Mouse (Mus musculus): Measurements from ENCODE around the gene Gys1. TPM values are rescaled to one million over a fixed set of nuclear protein-coding genes. Genes with fewer than 3 reads are reported as not detected.
"Not testable (repeated sequence)": the region's sequence is repeated elsewhere in the genome, so short reads cannot be mapped to it uniquely, and the experiment has no call there.

Gys1 gene
- polyA plus RNA-seq, 1 experiment from 2014 or later: 136 TPM

DNA sequence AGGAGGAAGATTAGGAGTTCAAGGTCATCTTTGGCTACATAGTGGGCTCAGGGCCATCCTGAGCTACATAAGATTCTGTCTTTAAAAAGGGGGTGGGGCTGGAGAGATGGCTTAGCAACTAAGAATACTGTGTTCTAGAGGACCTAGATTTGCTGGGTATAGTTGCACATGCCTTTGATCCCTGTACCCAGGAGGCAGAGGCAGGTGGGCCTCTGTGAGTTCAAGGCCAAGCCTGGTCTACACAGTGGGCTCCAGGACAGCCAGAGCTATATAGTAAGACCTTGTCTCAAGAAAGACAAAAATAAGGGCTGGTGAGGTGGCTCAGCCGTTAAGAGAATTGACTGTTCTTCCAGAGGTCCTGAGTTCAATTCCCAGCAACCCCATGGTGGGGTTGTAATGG is 15.3 kb downstream of the Gys1 start:
- Histone ChIP-seq H3K27me3 (ENCODE audit: control insufficient read depth, insufficient read depth, low read length) (no peaks in the 10 kb centered on the region), H3K4me3 (ENCODE audit: low read length) (no peak overlapping the region), H3K4me2 (ENCODE audit: low read depth, low read length) (no peak overlapping the region), H3K9me3 (replicated peaks; ENCODE audit: control insufficient read depth, low read length) (no peaks in the 10 kb centered on the region), H3K9ac (ENCODE audit: low read length) (no peak overlapping the region), H3K4me1 (ENCODE audit: control insufficient read depth, insufficient read depth, low read length) (peaks cover 6% of the 10 kb centered on the region), H3K27ac (ENCODE audit: low read length) (no peak overlapping the region), H3K36me3 (ENCODE audit: control insufficient read depth, insufficient read depth) (peaks cover 36% of the 10 kb centered on the region)
- no peak for ATAC-seq (replicated peaks; ENCODE audit: extremely low read depth, insufficient read depth, low FRiP score)
- 88% methylated on average over 1 of the region's 1 CpGs for WGBS

DNA sequence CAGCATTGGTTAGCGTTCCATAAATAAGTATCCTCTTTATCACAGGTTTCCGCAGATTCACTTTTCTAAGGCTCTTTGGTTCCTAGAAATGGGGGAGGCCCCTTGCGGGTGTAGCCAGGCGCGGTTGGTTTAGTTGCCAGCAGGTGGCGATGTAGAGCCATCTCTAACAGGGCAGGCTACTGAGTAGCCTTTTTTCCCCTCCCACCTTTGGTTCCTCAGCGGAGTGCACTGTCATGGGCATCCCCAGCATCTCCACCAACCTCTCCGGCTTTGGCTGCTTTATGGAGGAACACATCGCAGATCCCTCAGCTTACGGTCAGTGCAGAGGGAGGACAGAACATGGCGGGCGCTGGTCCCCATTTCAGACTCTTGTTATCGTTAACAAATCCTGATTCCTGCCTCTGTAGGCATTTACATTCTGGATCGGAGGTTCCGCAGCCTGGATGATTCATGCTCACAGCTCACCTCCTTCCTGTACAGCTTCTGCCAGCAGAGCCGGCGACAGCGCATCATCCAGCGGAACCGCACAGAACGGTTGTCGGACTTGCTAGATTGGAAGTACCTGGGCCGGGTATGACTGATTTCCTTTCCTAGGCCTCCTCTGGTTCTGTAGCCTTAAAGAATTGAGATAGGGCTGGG is 16.8 kb downstream of the Gys1 start:
- Histone ChIP-seq H3K4me2 (ENCODE audit: low read depth, low read length) (no peak overlapping the region), H3K4me1 (ENCODE audit: control insufficient read depth, insufficient read depth, low read length) (peaks cover 10% of the 10 kb centered on the region), H3K9me3 (replicated peaks; ENCODE audit: control insufficient read depth, low read length) (no peaks in the 10 kb centered on the region), H3K9ac (ENCODE audit: low read length) (no peak overlapping the region), H3K36me3 (ENCODE audit: control insufficient read depth, insufficient read depth) (peaks cover 40% of the 10 kb centered on the region), H3K27me3 (ENCODE audit: control insufficient read depth, insufficient read depth, low read length) (no peaks in the 10 kb centered on the region), H3K4me3 (ENCODE audit: low read length) (no peak overlapping the region), H3K27ac (ENCODE audit: low read length) (no peak overlapping the region)
- ATAC-seq (replicated peaks; ENCODE audit: extremely low read depth, insufficient read depth, low FRiP score): peak; percentile 63; the same call in 1 of the 2 replicates
- 54% methylated on average over 23 of the region's 23 CpGs for WGBS

DNA sequence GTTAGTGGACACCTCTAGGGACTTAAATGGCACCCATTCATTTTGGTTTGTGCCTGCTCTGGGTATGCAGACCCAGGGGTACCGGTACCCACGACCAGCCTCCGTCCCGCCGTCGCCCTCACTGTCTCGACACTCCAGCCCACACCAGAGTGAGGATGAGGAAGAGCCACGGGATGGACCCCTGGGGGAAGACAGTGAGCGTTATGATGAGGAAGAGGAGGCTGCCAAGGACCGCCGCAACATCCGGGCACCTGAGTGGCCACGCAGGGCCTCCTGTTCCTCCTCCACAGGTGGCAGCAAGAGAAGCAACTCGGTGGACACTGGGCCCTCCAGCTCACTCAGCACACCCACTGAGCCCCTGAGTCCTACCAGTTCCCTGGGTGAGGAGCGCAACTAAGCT is 20.3 kb downstream of the Gys1 start:
- Histone ChIP-seq H3K27ac (ENCODE audit: low read length) (no peak overlapping the region), H3K4me1 (ENCODE audit: control insufficient read depth, insufficient read depth, low read length) (peaks cover 23% of the 10 kb centered on the region), H3K4me2 (ENCODE audit: low read depth, low read length) (no peak overlapping the region), H3K36me3 (ENCODE audit: control insufficient read depth, insufficient read depth) (peaks cover 41% of the 10 kb centered on the region), H3K4me3 (ENCODE audit: low read length) (no peak overlapping the region), H3K9ac (ENCODE audit: low read length) (no peak overlapping the region), H3K27me3 (ENCODE audit: control insufficient read depth, insufficient read depth, low read length) (no peaks in the 10 kb centered on the region), H3K9me3 (replicated peaks; ENCODE audit: control insufficient read depth, low read length) (no peaks in the 10 kb centered on the region)
- ATAC-seq (replicated peaks; ENCODE audit: extremely low read depth, insufficient read depth, low FRiP score): no peak
- 87% methylated on average over 15 of the region's 15 CpGs for WGBS

DNA sequence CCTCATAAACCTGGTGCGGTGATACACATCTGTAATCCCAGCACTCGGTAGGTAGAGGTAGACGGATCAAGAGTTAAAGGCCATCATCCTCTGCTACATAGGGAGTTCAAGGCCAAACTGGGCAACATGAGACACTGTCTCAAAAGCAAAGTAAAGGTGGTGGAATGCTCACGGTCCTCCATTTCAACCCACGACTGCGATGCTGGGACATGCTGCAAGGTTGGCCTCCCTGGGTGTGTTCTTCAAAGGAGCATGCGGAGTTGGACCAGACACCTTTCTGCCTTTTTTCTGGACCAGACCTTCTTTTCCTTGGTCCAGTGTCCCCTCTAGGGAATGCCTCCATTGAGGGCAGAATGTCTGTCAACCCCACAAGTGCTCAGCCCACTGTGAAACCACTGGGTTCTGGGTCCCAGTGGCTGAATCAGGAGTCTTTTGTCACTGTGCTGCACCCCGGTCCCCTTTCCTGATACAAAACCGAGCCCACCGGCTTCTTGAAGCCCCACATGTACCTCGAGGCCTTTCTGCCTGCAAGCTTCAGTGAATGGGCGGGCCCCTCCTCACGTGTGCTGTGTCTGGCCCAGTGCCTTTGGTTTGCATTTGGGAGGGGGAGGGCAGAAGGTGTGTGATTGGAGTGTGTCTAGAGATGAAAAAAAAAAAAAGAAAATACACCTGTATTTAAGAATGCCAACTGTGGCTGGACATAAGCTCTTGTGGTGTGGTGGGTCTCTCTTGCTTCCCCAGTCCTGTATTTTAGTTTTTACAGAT is 21.5 kb downstream of the Gys1 start:
- H3K9ac ChIP-seq (ENCODE audit: low read length): no peak overlapping the region
- H3K36me3 ChIP-seq (ENCODE audit: control insufficient read depth, insufficient read depth): peaks cover 41% of the 10 kb centered on the region
- H3K27ac ChIP-seq (ENCODE audit: low read length): peak overlapping the region; percentile 68
- no peak for ATAC-seq (replicated peaks; ENCODE audit: extremely low read depth, insufficient read depth, low FRiP score)
- peaks cover 34% of the 10 kb centered on the region for H3K4me1 ChIP-seq (ENCODE audit: control insufficient read depth, insufficient read depth, low read length)
- H3K27me3 ChIP-seq (ENCODE audit: control insufficient read depth, insufficient read depth, low read length): no peaks in the 10 kb centered on the region
- WGBS: 67% methylated on average over 13 of the region's 13 CpGs
- no peak overlapping the region for H3K4me3 ChIP-seq (ENCODE audit: low read length)
- H3K4me2 ChIP-seq (ENCODE audit: low read depth, low read length): no peak overlapping the region
- no peaks in the 10 kb centered on the region for H3K9me3 ChIP-seq (replicated peaks; ENCODE audit: control insufficient read depth, low read length)

DNA sequence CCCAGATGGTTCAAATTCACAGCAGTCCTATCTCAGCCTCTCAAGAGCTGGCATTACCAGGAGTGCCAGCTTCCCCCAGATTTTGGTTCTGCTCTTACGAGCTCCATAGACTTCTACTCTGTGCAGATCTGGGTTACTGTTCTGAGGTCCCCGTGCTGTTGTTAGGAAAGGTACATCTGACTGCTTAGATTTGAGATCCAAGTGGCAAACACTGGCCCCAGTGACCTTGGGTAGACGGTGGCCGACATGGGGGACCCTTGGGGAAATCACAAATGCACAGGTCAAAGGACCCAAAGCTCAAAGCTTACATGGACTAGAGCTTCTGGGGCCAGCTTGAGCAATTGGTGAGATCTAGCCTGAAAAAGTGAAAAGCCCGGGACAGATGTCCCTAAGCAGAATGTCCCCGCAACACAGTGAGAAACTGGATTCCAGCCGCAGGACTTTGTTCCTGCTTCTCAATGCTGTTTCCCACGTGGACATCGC is 22.1 kb downstream of the Gys1 start:
- peak overlapping the region; percentile 70; the same call in 1 of the 2 replicates for H3K4me3 ChIP-seq (ENCODE audit: low read length)
- H3K27ac ChIP-seq (ENCODE audit: low read length): peak overlapping the region; percentile 68
- peak overlapping the region; percentile 71 for H3K4me2 ChIP-seq (ENCODE audit: low read depth, low read length)
- peaks cover 39% of the 10 kb centered on the region for H3K36me3 ChIP-seq (ENCODE audit: control insufficient read depth, insufficient read depth)
- H3K4me1 ChIP-seq (ENCODE audit: control insufficient read depth, insufficient read depth, low read length): peaks cover 36% of the 10 kb centered on the region
- WGBS: 38% methylated on average over 9 of the region's 9 CpGs
- H3K9ac ChIP-seq (ENCODE audit: low read length): no peak overlapping the region; the same call in 1 of the 2 replicates
- no peak for ATAC-seq (replicated peaks; ENCODE audit: extremely low read depth, insufficient read depth, low FRiP score)
- no peaks in the 10 kb centered on the region for H3K9me3 ChIP-seq (replicated peaks; ENCODE audit: control insufficient read depth, low read length)
- no peaks in the 10 kb centered on the region for H3K27me3 ChIP-seq (ENCODE audit: control insufficient read depth, insufficient read depth, low read length)

DNA sequence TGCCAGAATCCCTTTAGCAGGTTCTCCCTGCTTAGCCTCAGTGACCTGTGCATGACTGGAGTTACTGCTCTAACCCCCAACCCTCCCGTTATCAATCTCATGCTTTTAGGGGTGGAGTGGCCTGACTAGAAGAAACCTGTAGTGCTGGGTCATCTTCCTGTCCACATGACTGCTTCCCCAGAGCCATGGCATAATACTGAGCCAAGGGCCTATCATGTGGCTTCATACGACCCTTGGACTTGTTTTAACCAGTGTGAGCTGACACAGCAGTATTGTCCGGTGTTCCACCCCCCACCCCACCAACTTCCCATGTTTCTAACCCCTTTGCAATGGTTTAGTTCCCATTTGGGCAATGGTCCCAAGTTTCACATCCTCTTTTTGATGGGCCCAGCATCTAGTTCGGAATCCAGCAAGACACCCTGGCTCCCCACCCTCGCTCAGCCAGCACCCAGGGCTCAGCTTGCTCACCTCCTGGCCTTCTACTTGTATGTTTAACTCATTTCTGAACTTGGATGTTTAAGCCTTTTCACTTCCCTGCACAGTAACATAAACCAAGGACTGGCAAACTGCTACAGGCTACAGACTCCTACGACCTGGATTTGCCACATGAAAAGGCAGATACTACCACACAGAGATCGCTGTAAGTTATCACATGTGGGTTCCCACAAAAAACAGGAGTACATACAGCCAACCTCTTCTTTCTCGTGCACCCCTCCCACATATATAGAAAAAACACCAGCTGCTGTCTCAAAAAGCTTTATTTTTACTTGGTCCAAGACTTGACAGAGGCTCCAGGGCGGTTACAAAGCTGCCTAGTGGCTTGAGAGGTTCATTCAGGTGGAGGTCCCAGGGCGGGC is 22.8 kb downstream of the Gys1 start:
- H3K4me3 ChIP-seq (ENCODE audit: low read length): peak overlapping the region; percentile 70
- H3K4me1 ChIP-seq (ENCODE audit: control insufficient read depth, insufficient read depth, low read length): peaks cover 36% of the 10 kb centered on the region
- H3K9me3 ChIP-seq (replicated peaks; ENCODE audit: control insufficient read depth, low read length): no peaks in the 10 kb centered on the region
- 46% methylated on average over 10 of the region's 10 CpGs for WGBS
- ATAC-seq (replicated peaks; ENCODE audit: extremely low read depth, insufficient read depth, low FRiP score): no peak
- H3K27me3 ChIP-seq (ENCODE audit: control insufficient read depth, insufficient read depth, low read length): no peaks in the 10 kb centered on the region
- peak overlapping the region; percentile 92 for H3K9ac ChIP-seq (ENCODE audit: low read length)
- H3K27ac ChIP-seq (ENCODE audit: low read length): peak overlapping the region; percentile 68
- H3K4me2 ChIP-seq (ENCODE audit: low read depth, low read length): peak overlapping the region; percentile 71
- H3K36me3 ChIP-seq (ENCODE audit: control insufficient read depth, insufficient read depth): peaks cover 39% of the 10 kb centered on the region

DNA sequence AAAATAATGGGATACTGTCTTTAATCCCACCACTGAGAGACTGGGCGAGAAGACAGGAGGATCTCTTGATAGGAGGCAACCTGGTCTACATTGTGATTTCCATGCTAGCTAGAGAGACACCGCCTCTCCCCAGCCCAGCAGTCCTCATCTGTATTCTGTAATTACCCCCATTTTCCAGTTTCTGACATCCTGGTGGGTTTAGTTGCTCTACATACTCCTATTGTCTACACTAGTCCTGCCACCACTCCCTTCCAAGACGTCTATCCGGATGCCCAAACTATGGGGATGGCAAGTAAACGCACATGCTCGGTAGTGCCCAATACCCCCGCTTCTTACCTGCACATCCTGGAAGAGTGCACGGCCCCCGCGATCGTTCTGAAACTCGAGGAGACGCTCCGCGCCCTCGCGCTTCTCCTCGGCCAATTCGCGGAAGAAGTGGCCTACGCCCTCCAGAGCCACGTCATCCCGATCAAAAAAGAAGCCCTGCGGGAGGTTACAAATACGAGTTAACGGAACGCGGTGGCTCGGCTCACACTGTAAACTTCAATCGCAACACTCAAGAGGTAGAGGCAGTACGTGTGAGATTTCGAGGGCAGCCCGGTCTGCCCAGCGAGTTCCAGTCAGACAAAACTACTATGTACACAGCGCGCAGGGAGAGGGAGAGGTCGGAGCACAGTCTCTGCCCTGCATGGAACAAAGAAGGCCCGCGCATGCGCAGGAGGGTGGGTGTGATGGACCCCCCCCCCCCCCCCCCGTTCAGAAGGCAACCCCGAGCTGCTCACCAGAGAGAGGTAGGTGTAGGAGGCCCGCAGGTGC is 24.3 kb downstream of the Gys1 start:
- Histone ChIP-seq H3K4me2 (ENCODE audit: low read depth, low read length) (peak overlapping the region; percentile 71), H3K27me3 (ENCODE audit: control insufficient read depth, insufficient read depth, low read length) (no peaks in the 10 kb centered on the region), H3K36me3 (ENCODE audit: control insufficient read depth, insufficient read depth) (peaks cover 44% of the 10 kb centered on the region), H3K4me3 (ENCODE audit: low read length) (peak overlapping the region; percentile 70), H3K4me1 (ENCODE audit: control insufficient read depth, insufficient read depth, low read length) (peaks cover 36% of the 10 kb centered on the region), H3K9me3 (replicated peaks; ENCODE audit: control insufficient read depth, low read length) (no peaks in the 10 kb centered on the region), H3K27ac (ENCODE audit: low read length) (peak overlapping the region; percentile 95), H3K9ac (ENCODE audit: low read length) (peak overlapping the region; percentile 92)
- ATAC-seq (replicated peaks; ENCODE audit: extremely low read depth, insufficient read depth, low FRiP score): peak; percentile 62
- under 1% methylated on average over 42 of the region's 43 CpGs for WGBS

DNA sequence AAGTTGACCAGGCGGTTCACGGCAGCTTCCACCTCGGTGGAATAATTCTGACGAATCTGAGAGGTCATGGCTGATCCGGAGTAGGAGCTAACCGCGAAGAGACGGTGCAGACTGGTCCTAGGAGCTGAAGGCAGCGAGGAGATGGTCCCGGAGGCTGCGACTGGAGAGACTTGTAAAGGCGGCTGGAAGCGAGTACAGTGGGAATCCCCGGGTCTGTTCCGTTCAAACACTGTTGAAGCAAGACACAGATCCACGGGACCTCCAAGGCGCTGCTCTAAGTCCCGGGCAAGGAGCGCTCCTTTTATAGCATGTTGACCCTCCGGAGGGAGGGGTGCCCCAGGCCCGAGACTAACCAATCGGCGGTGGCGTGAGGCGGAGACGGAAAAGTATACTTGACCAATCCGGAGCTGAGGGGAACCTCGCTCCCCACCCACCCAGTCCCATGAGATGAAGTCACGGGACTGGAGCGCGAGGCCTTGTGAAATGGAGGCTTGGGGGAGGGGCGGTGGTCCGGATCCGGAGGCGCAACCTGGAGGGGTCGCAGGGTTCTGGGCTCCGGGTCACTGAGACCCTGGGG is 25.0 kb downstream of the Gys1 start, which contains the start of gene Ftl1:
TSS of gene Ftl1 (minus strand) at position 321 of the 577 bp plus-strand sequence.
- WGBS: under 1% methylated on average over 25 of the region's 37 CpGs
- Histone ChIP-seq H3K9ac (ENCODE audit: low read length) (peak within 1 kb of the TSS; percentile 92), H3K4me2 (ENCODE audit: low read depth, low read length) (peak within 1 kb of the TSS; percentile 74), H3K27ac (ENCODE audit: low read length) (peak within 1 kb of the TSS; percentile 95), H3K4me1 (ENCODE audit: control insufficient read depth, insufficient read depth, low read length) (peaks cover 36% of the 10 kb centered on the region), H3K36me3 (ENCODE audit: control insufficient read depth, insufficient read depth) (peaks cover 39% of the 10 kb centered on the region), H3K4me3 (ENCODE audit: low read length) (peak within 1 kb of the TSS; percentile 70)
- peak; percentile 95 for ATAC-seq (replicated peaks; ENCODE audit: extremely low read depth, insufficient read depth, low FRiP score)
- not testable (repeated sequence) for H3K27me3 ChIP-seq (ENCODE audit: control insufficient read depth, insufficient read depth, low read length); H3K9me3 ChIP-seq (replicated peaks; ENCODE audit: control insufficient read depth, low read length)

Data from heart, embryonic 16.5 days (tissue).